Mouse (Mus musculus) heart, postnatal 4 days (tissue): ENCODE data around the gene Siah1b. TPM values are rescaled to one million over a fixed set of nuclear protein-coding genes. Genes with fewer than 3 reads are reported as not detected.
A peak's percentile ranks its signal among the peaks of the same experiment; 100 is the strongest.

Experiments
- DNase-seq: peaks from one replicate; pipeline ENCODE4 v3.0.0; 2021
- total RNA-seq, 2 experiments: library from RNA; stranded (reverse); gene quantifications; 2 replicates each; pipeline ENCODE4 v1.2.3; 2021

The Siah1b gene
- total RNA-seq, 2 experiments from 2014 or later, result 9.9 to 10.4 TPM

DNA sequence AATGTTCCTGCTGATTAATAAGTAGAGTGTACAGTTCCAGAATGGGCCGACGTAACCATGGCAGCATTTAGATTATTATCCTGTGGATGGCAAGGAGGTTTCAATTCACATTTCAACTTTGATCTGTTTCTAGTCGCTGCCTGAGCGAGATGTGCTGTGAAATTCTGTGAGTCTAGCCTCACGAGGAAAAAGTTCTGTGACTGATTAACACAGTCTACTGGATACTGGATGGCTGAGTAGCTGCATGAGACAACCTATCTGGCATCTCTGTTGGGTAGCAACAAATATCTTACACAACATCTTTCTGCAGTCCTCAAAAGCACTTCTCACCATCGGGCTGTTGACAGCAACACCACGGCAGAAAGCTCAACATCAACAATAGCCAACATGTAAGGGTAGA lies 43.8 kb downstream of the Siah1b start:
- DNase-seq, result no peak

DNA sequence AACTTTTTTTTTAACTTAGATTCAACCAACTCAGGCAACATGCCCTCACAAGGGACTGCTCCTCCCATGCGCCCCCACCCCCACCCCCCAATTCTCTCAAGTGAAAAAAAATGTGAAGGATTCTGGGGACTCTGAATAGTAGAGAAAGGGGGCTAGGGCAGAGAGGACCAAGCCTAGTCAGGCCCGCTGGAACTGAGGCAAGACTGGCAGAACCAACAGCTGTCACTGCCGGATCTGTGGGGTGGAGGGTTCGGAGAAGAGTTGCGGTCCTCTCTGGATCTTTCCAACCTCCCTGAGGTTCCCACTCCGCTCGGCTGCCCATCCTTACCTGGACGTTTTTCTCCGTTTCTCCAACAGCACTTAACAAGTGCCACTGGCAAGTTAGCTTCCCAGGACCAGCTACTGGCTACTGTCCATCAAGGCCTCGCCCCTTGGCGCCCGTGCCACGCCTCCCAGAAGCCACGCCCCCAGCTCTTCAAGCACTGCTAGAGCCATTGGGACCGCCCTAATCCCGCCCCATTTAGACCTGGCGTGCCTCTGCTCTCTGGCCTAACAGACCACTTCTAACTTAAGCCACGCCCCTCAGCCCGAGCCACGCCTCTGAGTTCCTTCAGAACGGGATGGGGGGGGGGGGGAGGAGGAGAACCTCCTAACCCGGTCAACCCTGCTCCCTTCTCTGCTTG lies 48.5 kb downstream of the Siah1b start, which contains the start of gene Car5b:
Car5b (minus strand) TSS at position 391 of the 683 bp plus-strand sequence.
- peak; percentile 88 for DNase-seq

Other genes starting within 250 kb of the Siah1b start
- 10 to 100 TPM; 15.7 to 16.8 TPM for gene Ap1s2, start 167.5 kb downstream of the Siah1b start, total RNA-seq
- gene Zrsr2, start 117.8 kb downstream of the Siah1b start, total RNA-seq, result 10 to 100 TPM; 13.7 to 24.4 TPM
- under 1 TPM; 0.41 to 0.60 TPM for gene Car5b, start 48.5 kb downstream of the Siah1b start, total RNA-seq
- not detected for gene Cltrn, start 12.3 kb upstream of the Siah1b start, total RNA-seq
- gene Ace2, start 62.8 kb upstream of the Siah1b start, total RNA-seq, result under 1 TPM; 0.38 to 0.79 TPM
- 1 to 10 TPM; 4.3 to 4.6 TPM for gene Bmx, start 181.7 kb upstream of the Siah1b start, total RNA-seq
- 1 to 10 TPM; 2.4 to 3.6 TPM for gene Pir, start 192.9 kb upstream of the Siah1b start, total RNA-seq